Mouse (Mus musculus) erythroblast, embryonic 14.5 days (primary cell): ENCODE data around the gene Acot11.

Experiments used
- GATA1 ChIP-seq: IDR thresholded peaks from 2 replicates; pipeline ENCODE4 v1.6.1; 2012; ENCODE audit warnings: low read length, inconsistent platforms, mixed read lengths
- TAL1 ChIP-seq: IDR thresholded peaks from 3 replicates; pipeline ENCODE4 v1.6.1; 2012; ENCODE audit warnings: low read length, inconsistent platforms, mixed read lengths

DNA sequence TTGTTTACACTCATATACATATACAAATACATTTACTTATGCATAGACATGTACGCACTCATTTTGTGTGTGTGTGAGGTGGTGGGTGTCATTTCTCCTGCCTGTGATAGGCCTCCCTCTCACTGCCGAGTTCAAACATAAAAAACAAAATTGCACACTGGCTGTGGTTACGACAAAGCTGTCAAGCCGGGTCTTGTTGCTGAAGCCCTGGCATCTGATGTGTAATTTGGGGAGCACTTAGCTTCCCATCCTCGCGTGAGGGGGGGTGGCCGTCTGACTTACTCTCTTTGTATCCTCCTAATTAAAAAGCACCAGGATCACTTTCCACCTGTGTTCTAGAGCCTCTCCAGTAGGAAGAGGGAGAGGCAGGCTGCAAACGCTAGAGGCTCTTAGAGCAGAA is 37.8 kb upstream of the Acot11 start:
- TF ChIP-seq TAL1 (no peak), GATA1 (no peak)
